Mouse (Mus musculus) cerebellum, adult 11 months (tissue): ENCODE results near the gene Sh3bp4.

Source experiments
- DNase-seq: peaks from one replicate; pipeline ENCODE4 v3.0.0; 2022

Gene Sh3bp4

DNA sequence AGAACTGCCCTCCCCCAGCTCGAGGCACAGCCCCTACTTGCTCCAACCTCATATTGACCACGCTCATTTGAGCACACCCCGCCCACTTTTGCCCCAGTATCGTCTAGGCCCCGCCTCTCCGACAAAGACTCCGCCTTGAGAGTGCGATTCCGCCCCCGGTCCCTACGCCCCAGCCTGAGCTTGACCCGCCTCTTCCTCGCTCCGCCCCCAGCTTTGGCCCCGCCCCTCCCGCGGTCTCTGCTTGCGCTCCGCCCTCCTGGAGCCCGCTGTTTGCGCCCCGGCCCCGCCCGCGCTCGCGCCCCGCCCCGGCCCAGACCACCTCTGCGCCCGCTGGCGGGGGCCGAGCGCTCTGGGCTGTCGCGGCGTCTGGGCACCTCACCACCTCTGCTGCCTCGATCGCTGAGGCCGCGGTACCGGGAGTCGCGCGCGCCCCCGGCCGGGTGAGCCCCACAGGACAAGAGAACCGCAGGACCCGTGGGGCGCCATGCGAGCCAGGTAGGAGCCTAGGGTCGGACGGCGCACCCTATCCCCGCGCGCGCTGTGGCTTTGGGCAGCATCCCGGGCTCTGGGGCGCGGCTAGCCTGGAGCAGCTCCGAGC, at the start of gene Sh3bp4:
TSS of gene Sh3bp4 (plus strand) at position 313 of the 598 bp plus-strand sequence.
- DNase-seq = peak; percentile 87

DNA sequence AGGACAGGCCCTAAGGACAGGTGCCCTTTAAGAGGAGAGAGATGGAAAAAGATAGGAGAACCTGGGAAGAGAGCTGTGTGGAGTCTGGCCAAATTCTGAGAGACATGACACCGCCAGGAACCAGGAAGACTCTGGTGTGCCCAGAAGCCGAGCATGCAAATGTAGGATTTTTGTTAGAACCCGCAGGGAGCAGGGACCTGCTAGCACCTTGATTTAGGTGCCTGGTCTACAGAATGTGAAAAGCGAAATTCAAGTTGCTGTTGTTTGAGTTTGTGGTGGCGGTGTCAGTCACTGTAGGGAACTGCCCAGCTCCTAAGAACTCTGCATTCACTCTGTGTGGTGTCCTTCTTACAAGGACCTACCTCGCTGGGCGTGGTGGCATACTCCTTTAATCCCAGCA, 47.2 kb upstream of the Sh3bp4 start:
- DNase-seq = no peak

DNA sequence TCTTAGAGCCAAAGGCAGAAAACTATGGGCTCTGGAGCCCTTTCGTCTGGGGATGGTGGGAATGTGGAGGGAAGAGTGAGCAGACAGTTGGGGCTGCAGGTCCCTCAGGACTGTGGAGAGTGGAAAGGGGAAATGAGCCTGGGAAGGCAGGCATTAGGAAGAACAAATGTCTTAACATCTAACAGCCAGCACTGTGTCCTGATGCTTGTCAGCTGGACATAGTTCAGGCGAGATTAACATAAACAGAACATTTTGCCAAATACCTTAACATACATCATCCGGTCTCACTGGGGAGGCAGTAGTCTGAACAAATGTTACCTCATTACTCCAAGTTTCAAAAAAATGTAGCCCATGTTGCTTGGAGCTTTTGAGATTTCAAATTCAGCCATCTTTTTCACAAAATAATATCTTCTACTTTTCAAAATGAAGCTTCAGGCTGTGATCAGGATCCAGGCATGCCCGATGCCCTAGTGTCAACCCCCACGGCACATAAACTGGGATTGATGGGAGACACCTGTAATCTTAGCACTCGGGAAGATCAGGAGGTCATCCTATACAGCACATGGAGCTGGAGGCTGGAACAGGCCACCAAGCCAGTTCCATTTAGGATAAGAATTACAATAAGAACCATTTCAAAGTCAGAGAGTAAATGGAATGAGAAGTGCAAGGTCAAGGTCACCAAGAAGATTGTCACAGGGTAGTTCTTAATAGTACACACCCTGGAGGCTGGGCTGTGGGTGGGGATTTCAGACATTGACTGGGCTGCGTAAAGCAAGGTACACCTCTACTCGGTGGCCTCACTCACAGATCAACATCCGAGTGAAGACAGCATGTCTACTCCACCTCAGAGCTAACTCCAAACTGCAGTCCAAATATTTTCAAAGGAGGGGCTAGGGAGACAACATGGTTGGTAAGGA, 45.3 kb upstream of the Sh3bp4 start:
- DNase-seq = no peak

GRCm38 (mm10) chr1:89026040-89026439, 44.2 kb upstream of the Sh3bp4 start:
- no peak for DNase-seq

DNA sequence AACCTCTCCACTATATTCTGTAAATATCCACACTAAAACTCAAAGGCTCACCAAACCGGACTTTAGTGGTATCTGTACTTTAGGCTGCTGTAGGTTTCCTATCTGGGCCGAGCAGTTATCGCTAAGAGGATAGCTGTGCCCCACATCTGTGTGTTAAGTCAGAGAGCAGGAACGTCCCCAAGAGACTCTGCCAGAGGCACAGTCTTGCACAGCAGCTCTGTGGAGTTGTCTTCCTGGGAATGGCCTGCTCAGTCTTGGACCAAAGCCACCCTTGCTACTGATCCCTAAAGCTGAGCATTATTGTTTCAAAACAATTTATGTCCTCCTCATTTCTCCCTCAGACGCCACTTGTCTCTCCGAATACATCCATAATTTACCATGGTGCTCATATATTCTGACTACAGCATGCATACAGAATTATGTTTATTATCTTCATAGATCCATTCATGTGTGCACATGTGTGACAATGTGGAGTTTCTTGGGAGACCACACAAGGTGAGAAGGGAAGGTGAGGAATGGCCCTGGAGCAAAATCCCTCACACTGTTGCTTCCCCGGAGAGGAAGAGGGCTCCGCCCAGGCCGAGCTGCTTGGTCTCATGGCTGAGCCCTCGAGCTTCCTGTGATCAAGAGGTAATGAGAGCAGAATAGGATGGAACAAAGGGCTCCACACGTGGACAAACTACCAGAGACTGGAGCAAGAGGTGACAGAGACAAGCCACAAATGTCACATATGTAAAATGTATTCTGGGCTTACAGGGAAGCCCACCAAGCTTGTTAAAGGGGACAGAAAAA, 40.9 kb upstream of the Sh3bp4 start:
- no peak for DNase-seq

GRCm38 (mm10) chr1:89033661-89034060, 36.6 kb upstream of the Sh3bp4 start:
- DNase-seq = no peak

- no peak for DNase-seq
These were observed 36.2 kb upstream of the Sh3bp4 start for GRCm38 (mm10) chr1:89034061-89034460.

DNA sequence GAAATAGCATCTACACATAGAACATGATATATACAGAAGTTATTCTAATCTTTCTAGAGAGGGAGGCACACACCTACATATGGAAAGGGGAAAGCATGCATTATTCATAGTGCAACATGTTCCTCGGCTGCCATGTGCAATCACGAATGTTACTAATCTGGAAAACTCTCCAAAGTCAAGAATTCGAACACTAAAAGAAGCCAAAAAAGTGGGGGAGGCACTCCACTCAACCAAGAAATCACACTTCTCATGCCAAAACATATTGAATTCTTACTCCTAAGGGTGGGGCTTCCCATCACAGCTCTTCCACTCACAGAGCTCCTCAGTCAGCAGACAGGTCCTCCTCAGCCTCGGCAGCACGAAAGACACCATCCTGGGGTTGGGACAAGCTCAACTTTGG, 35.1 kb upstream of the Sh3bp4 start:
- DNase-seq = no peak

DNA sequence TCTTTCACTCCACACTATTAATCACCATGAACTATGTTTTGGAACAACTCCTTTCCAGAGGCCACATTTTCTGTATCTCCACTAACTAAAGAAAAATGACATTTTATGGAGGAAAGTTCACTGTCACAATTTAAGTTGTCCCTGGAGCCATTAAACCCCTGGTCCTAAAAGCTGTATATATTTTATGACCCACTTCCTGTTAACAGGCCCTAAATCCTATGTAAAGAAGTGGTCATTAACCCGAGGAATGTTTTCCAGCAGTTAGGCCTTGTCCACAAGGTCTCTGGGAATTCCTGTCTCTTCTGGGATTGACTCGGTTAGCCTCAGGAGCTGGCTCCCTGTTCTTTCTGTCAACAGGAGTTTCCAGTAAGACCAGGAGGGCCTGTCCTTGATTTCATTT, 30.4 kb upstream of the Sh3bp4 start:
- no peak for DNase-seq

GRCm38 (mm10) chr1:89041290-89041689, 28.9 kb upstream of the Sh3bp4 start:
- no peak for DNase-seq

GRCm38 (mm10) chr1:89042081-89042480, 28.1 kb upstream of the Sh3bp4 start:
- no peak for DNase-seq

DNA sequence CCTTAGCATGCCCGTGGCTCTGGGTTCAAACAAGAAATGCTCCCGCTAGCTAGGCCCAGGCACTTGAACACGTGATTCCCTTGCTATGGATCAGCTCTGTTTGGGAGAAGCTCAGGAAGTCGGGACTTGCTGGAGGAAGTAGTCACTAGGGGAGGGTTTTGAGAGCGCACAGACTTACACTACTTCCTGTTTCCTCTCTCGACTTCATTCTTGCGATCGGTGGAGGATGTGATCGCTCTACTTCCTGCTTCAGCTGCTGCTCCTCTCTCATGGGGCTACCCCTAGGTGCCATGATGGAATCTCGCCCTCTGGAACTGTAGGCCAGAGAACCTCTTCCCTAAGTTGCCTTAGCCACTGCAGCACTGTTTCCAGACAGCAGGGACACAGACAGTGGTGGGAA, 27.3 kb upstream of the Sh3bp4 start:
- DNase-seq = no peak

GRCm38 (mm10) chr1:89045403-89045802, 24.8 kb upstream of the Sh3bp4 start:
- DNase-seq = no peak

DNA sequence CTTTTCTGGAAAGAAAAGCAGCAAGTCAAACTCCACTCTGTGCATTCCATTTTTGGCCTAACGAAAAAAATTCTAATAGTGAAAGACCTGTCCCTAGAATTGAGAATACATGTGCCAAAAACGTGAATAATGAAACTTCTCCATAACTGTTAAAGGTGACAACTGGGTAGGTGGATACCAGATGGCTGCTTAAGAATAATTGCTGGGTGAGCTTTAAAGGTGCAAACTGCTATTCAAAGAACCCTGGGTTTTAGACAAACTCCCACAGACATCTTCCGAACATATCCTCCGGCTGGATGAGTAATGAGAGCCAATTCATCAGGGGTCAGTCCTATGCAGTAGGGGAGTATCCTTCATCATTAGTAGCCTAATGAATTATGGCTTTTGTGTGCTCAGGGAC, 20.7 kb upstream of the Sh3bp4 start:
- no peak for DNase-seq

- DNase-seq = no peak
These were observed 14.0 kb upstream of the Sh3bp4 start for GRCm38 (mm10) chr1:89056175-89056574.

DNA sequence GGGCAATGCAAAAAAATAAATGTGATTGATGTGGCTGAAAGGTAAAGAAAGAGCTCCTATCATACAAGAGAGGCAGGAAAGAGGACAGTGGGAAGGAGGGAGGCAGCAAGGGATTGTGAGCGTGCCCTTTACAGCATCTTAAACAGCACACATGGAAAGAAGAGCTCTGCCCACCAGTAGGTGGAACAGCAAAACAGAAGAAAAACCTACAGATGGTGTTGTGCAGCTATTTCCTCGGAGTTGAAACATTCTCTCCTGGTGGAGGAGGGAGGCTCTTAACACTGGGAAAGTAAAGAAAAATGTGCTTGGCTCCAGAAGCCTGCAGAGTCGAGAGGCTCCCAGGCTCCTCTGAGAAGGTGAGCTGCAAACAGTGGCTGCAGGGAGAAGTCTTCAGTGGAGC, 12.8 kb upstream of the Sh3bp4 start:
- DNase-seq = no peak

GRCm38 (mm10) chr1:89058011-89058410, 12.2 kb upstream of the Sh3bp4 start:
- DNase-seq = no peak

DNA sequence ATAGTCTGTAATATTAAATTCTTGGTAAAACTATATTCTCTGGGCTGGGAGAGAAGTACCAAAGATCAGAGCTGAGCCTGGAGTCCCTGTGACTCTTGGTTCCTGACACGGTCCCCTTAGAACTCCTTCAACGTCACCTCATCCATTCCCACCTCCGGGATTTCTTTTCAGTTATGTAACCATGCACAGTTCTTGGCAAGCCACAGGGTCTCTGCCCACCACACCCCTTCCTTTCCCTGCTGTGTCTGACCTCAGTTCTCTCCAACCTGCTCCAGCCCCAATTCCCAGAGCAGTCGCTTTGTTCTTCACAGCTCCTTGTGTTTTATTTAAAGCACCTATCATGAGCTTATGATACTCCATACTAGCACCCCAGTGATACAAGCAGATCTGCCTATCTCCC, 7.2 kb upstream of the Sh3bp4 start:
- no peak for DNase-seq

DNA sequence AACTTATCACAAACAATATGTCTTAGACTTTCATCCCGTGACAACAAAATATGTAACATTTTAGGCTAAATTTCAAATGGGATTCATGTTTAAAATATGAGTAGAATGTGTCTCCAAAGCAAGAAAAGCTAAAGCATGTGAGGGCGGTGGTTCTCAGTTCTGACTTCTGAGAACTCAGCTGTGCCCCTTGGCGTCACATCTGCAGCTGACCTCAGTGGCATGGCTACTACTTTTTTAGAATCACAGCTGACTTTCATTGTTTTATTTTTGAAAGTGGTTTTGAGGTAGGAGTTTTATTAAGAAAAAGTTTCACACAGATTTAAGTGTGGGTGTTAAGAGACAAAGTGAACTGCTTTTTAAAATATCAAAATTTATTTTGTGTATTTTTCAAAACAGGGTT, 6.4 kb upstream of the Sh3bp4 start:
- DNase-seq = no peak

GRCm38 (mm10) chr1:89068812-89069211, 1.4 kb upstream of the Sh3bp4 start:
- no peak for DNase-seq

- no peak for DNase-seq
These were observed 624 bp upstream of the Sh3bp4 start for GRCm38 (mm10) chr1:89069479-89070102.

DNA sequence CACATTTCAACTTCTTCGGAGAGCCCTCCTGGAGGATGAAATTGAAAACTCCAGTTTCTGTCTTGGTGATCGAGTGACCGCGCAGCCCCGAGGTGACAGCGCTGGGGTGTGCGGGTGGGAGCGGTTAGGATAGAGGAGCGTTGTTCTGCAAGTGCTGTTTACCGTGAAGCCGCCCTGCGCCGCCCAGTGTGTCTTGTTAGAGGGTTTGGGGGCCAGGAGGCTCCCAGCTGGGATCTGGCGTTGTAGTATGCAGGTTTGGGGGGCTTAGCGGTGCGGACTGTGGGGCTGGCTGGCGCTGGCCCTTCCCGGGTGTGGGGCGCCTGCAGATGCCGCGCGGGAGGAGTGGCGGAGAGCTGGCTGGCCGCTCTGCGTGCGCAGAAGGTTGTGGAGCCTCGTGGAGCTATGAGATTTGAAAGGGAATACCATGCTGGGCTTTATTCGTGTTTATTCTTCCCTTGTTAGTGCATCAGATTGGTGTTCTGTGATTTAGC, 701 bp downstream of the Sh3bp4 start:
- peak; percentile 25 for DNase-seq
